Mouse (Mus musculus) megakaryocyte progenitor cell, adult 5-6 weeks (primary cell): Measurements from ENCODE around the gene Foxa2. TPM values are rescaled to one million over a fixed set of nuclear protein-coding genes. Genes with fewer than 3 reads are reported as not detected.

Source experiments
- ATAC-seq: replicated peaks from 2 replicates; pipeline ENCODE4 v1.8.0; 2016; ENCODE audit warnings: mild to moderate bottlenecking, moderate TSS enrichment, inconsistent platforms; ENCODE audit not compliant: poor library complexity
- total RNA-seq, 2 experiments: library from RNA; stranded (forward) in 1 of 2; stranded (reverse) in 1 of 2; fragments of 157-497, 149-512 nt in 1 of 2; fragments of 200-1000 nt in 1 of 2; gene quantifications; 2 replicates each; pipeline versions ENCODE4 v1.2.3 to v1.2.4; 2015 to 2017

Gene Foxa2
- total RNA-seq, 2 experiments from 2014 or later: not detected

DNA sequence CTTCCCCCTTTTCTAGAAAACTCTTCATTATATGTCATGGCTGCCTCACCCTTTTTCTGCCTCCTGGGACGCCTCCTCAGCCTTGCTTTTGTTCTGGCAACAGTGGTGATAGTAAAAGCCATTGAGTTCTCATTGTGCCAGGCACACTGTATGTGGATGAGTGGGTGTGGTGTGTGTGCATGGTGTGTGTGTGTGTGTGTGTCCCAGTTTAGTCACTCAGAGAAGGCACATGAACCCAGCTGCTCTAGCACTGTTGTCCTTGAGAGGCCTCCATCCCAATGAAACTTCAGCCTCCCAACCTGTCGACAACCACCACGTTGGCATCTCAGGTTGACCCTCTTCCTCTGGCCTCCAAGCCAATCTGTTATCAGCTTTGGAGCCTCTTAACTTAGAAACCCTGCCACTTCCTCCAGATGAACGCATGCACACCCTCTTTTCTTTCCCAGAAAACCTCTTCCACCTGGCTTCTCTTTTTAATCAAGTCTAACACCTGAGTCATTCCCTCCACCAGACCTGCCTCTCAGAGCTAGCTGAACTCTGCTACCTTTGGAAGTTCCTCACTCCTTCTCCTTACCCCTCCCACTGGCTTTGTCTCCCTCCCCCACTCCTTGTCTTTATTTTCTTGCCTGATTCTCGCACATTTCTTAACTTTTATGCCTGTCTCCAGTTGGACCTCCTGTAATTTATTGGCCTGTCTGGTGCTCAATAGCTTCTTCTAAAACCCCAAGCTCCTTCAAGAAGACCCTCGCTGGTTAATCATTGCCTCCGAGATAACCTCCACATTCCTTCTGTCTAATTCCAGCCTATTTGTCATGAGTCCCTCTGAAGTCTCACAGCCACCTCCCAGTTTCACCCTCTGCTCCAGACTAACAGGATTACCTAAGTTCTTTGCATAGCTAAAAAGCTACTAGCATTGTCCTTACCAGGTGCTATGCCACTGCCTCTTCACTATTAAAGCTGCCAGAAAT is 41.9 kb downstream of the Foxa2 start:
- no peak for ATAC-seq

DNA sequence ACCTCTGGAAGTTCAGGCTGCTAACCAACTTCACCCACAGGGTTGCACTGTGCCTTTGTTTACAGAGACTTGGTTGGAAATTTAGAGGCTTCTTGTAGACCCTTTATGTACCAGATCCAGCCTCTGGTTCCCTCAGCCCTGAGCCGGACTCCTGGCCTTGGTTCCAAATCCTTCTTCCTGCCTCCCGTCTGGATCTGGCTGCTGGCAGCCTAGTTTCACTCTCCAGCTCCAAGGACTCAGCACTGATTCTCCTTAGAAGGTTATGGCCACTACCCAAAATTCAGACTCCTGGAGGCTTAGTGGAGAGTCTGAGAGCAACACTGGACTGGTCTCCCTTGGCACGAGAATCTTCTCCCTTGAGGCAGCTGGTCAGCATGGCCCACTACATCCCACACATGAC is 43.3 kb downstream of the Foxa2 start:
- no peak for ATAC-seq

DNA sequence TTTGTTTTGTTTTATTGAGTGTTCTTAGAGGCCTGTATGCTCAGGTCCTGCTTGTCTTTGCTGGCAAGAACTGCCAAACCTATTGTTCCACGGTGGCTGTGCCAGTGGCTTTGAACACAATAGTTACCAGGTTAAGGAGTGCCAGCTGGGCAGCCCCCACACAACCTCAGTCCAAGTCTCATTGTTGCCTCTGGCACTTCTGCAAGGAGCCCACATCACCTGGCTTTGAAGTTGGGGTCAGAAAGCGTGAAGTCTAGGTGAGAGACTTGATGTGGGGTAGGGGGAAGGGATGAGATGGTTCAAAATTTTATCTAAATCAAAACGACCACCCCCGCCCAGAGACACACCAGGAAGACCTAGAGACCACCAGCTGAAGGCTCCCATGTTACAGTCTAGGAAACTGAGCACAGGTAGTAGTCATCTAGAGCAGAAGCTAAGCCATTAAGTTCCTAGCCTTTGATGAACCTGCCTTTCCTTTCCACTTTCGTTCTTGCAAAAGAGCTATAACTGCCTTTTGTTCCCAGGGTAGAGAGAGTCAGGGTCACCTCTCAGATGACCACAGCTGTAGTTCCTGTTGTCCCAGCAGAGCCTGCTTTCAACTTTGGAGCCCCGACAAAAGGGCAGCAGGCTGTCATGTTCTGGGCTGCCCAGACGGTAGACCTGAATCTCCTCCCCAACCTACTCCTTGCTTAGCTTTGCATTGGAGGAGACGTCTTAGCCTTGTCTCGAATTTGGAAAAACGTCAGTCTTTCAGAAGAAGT is 48.4 kb downstream of the Foxa2 start:
- ATAC-seq: no peak

DNA sequence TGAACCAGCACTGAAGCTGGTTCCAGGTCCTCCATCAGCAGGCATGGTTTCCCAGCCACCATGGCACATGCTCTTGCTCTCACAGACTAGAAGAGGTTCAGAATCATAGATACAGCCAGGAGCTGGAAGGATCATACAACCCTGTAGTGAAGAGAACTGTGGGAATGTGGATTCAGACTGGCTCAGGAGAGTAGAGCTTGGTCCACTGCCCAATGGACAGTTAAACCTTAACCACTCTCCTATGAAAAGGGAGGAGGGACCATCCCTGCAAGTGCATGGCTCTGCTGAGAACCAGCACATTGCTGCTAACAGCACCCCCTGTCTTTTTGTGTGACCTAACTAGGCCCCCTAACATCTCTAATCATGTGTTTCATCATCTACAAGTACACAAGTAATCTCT is 50.0 kb downstream of the Foxa2 start:
- ATAC-seq: no peak

DNA sequence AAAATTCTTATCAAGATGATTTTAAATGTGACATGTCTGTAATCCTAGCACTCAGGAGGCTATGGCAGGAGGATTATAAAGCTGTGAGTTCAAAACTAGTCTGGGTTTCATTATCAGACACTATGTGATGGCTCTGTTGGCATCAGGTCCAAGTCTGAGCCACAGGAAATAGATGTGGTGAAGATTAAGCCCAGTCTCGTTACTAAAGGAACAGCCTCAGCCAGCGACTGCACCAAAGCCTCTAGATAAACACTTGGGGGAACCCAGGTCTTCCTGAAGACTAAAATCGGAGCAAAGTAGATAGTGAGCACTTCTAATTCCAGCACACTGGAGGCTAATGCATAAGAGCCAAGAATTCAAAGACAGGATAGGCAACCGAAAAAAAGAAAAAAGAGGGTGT is 52.9 kb downstream of the Foxa2 start:
- peak; percentile 69 for ATAC-seq

DNA sequence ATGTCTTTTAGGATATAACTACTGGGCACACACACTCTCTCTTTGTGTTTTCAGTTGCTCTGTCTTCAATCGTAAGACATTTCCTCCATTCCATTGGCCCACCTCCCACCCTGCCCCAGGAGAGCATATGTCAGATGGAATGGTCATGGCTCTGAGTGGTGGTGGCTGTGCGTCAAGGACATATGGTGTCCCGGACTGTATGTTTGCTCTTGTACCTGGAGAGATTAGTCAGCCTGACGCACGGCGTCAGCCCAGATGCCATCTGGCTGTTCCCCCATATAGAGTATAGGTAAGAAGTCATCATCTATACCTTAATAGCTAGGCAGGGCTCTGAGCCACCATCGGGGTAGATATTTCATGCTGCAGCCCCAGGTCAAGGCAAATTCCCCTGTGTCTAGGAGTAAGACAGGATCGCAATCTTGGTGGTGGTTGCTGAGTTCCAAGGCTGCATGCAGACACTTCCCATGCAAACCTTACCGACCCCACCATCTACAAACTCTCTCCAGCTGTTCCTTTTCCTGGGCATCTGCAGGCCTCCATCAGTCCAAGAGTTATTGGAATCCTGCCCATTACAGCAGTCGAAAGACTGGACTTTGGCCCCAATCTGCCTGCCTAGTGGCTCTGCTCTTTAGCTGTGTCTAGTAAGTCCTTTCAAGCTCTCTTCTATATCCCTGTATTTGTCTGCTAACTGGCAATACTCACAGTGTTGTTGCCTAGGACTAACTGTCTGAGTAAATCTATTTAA is 53.7 kb downstream of the Foxa2 start:
- ATAC-seq: no peak
